Mouse (Mus musculus): ENCODE data around the gene Ccnl2.

Ccnl2 gene

GRCm38 (mm10) chr4:155840076-155841002 lies 28.1 kb downstream of the Ccnl2 start:
- peak; percentile 60 for DNase-seq

- DNase-seq: peak; percentile 61
These were observed 28.7 kb downstream of the Ccnl2 start for GRCm38 (mm10) chr4:155841003-155841454.

- DNase-seq: peak; percentile 67
These were observed 29.5 kb downstream of the Ccnl2 start for GRCm38 (mm10) chr4:155841651-155842270.

- DNase-seq: no peak
These were observed 30.9 kb downstream of the Ccnl2 start for GRCm38 (mm10) chr4:155843231-155843630.

- peak; percentile 91 for DNase-seq
These were observed 34.7 kb downstream of the Ccnl2 start, which contains the start of gene Dvl1 for GRCm38 (mm10) chr4:155846871-155847578. Gene Dvl1, plus strand, starts transcription at chr4:155847402.

GRCm38 (mm10) chr4:155847591-155848352 lies 35.5 kb downstream of the Ccnl2 start:
- DNase-seq: peak; percentile 77

- DNase-seq: peak; percentile 50
These were observed 36.3 kb downstream of the Ccnl2 start for GRCm38 (mm10) chr4:155848434-155849095.

GRCm38 (mm10) chr4:155849391-155849790 lies 37.1 kb downstream of the Ccnl2 start:
- DNase-seq: no peak

- peak; percentile 28 for DNase-seq
These were observed 37.6 kb downstream of the Ccnl2 start for GRCm38 (mm10) chr4:155849792-155850451.

GRCm38 (mm10) chr4:155851368-155851767 lies 39.1 kb downstream of the Ccnl2 start:
- DNase-seq: peak; percentile 21

GRCm38 (mm10) chr4:155851951-155852411 lies 39.7 kb downstream of the Ccnl2 start:
- peak; percentile 76 for DNase-seq

- DNase-seq: no peak
These were observed 41.1 kb downstream of the Ccnl2 start for GRCm38 (mm10) chr4:155853421-155853820.

GRCm38 (mm10) chr4:155854991-155855390 lies 42.7 kb downstream of the Ccnl2 start:
- DNase-seq: peak; percentile 34

- peak; percentile 61 for DNase-seq
These were observed 43.8 kb downstream of the Ccnl2 start for GRCm38 (mm10) chr4:155856071-155856470.

GRCm38 (mm10) chr4:155856881-155857280 lies 44.6 kb downstream of the Ccnl2 start:
- peak; percentile 3 for DNase-seq

GRCm38 (mm10) chr4:155859318-155859717 lies 47.0 kb downstream of the Ccnl2 start:
- DNase-seq: peak; percentile 13

GRCm38 (mm10) chr4:155861787-155862186 lies 49.5 kb downstream of the Ccnl2 start:
- DNase-seq: peak; percentile 7

GRCm38 (mm10) chr4:155863001-155863400 lies 50.7 kb downstream of the Ccnl2 start, which contains the start of gene Tas1r3:
Gene Tas1r3, minus strand, starts transcription at chr4:155863362.
- DNase-seq: peak; percentile 14

GRCm38 (mm10) chr4:155868614-155869298 lies 56.5 kb downstream of the Ccnl2 start:
- DNase-seq: no peak

GRCm38 (mm10) chr4:155869317-155870033 lies 57.2 kb downstream of the Ccnl2 start, which contains the start of the genes Cptp and Ints11:
Gene Cptp, minus strand, starts transcription at chr4:155869440.
Gene Ints11, plus strand, starts transcription at chr4:155869546.
- DNase-seq: peak; percentile 97

Data from cerebellum, adult 9-11 months (tissue).